Mouse (Mus musculus) heart, embryonic 13.5 days (tissue): ENCODE results near the gene Hapln2. TPM values are rescaled to one million over a fixed set of nuclear protein-coding genes. Genes with fewer than 3 reads are reported as not detected.

ENCODE experiments used
- ATAC-seq: fragments of 200-750 bp; cut with Nextera tagmentation; 2 replicates; pipeline ENCODE4 v1.8.0; 2017; ENCODE audit warnings: moderate TSS enrichment; ENCODE audit not compliant: insufficient number of reproducible peaks, low FRiP score, low TSS enrichment; ENCODE audit errors: extremely low read depth
- H3K27ac ChIP-seq: fragments of 300-500 bp; sonication (generic); replicated peaks from 2 replicates; pipeline ENCODE4 v1.5.1; 2015; ENCODE audit warnings: moderate library complexity, mild to moderate bottlenecking, inconsistent platforms
- H3K27me3 ChIP-seq: fragments of 300-500 bp; sonication (generic); replicated peaks from 2 replicates; pipeline ENCODE4 v1.6.1; 2015; ENCODE audit warnings: mild to moderate bottlenecking, inconsistent platforms
- H3K36me3 ChIP-seq: fragments of 300-500 bp; sonication (generic); 2 replicates; pipeline ENCODE4 v1.6.1; 2015; ENCODE audit warnings: mild to moderate bottlenecking, inconsistent platforms
- H3K4me1 ChIP-seq: fragments of 300-500 bp; sonication (generic); 2 replicates; pipeline ENCODE4 v1.6.1; 2015; ENCODE audit warnings: inconsistent platforms
- H3K4me2 ChIP-seq: fragments of 300-500 bp; sonication (generic); 2 replicates; pipeline ENCODE4 v1.6.1; 2015; ENCODE audit warnings: inconsistent platforms, mild to moderate bottlenecking, moderate library complexity
- H3K4me3 ChIP-seq: fragments of 300-500 bp; sonication (generic); 2 replicates; pipeline ENCODE4 v1.5.1; 2015; ENCODE audit warnings: moderate library complexity, mild to moderate bottlenecking, inconsistent platforms
- H3K9ac ChIP-seq: fragments of 300-500 bp; sonication (generic); 2 replicates; pipeline ENCODE4 v1.6.1; 2015; ENCODE audit warnings: inconsistent platforms, mild to moderate bottlenecking, moderate library complexity
- H3K9me3 ChIP-seq: fragments of 300-500 bp; sonication (generic); 2 replicates; pipeline ENCODE4 v1.6.1; 2016; ENCODE audit warnings: inconsistent platforms
- whole genome bisulfite sequencing: fragments of 180-500 bp; shearing (Covaris S2); methylation state at CpG from one replicate; pipeline ENCODE4 v1.1.7; 2015; ENCODE audit warnings: mixed read lengths; 5-methylcytosine and 5-hydroxymethylcytosine counted together
- polyA plus RNA-seq: library from polyadenylated mRNA; unstranded; fragments of >200 nt; fragmentation: Nextera tagmentation; extraction: Ambion mirVana; gene quantifications from 2 replicates; pipeline ENCODE4 v1.2.1, GENCODE M21; 2015

Hapln2 gene
- polyA plus RNA-seq, 1 experiment from 2014 or later = not detected

DNA sequence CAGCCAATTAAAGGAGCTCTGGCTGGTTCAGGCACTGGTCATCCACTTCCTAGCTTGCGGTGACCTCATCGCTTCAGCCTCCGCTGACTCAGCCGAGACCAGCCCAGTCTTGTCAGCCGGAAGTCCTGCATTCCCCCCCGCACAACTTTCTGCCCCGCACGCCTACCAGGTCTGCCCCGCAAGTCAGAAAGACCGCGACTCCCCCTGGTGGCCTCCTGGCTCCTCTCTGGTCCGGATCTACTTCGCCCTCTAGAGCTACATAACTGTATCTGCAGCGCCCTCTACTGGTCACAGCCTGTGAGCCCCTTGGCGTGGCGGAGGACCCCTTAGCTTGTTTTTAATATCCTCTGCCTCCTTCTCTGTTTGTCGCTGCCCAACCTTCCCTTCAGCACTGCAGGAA lies 40.5 kb downstream of the Hapln2 start:
- Histone ChIP-seq H3K4me3 (peak overlapping the region; percentile 46), H3K9me3 (no peaks in the 10 kb centered on the region), H3K36me3 (no peaks in the 10 kb centered on the region), H3K4me1 (peaks cover 65% of the 10 kb centered on the region), H3K9ac (peak overlapping the region; percentile 75), H3K27me3 (peaks cover 39% of the 10 kb centered on the region), H3K4me2 (peak overlapping the region; percentile 71), H3K27ac (peak overlapping the region; percentile 78)
- ATAC-seq = peak; percentile 66
- WGBS = under 1% methylated on average over 17 of the region's 17 CpGs

DNA sequence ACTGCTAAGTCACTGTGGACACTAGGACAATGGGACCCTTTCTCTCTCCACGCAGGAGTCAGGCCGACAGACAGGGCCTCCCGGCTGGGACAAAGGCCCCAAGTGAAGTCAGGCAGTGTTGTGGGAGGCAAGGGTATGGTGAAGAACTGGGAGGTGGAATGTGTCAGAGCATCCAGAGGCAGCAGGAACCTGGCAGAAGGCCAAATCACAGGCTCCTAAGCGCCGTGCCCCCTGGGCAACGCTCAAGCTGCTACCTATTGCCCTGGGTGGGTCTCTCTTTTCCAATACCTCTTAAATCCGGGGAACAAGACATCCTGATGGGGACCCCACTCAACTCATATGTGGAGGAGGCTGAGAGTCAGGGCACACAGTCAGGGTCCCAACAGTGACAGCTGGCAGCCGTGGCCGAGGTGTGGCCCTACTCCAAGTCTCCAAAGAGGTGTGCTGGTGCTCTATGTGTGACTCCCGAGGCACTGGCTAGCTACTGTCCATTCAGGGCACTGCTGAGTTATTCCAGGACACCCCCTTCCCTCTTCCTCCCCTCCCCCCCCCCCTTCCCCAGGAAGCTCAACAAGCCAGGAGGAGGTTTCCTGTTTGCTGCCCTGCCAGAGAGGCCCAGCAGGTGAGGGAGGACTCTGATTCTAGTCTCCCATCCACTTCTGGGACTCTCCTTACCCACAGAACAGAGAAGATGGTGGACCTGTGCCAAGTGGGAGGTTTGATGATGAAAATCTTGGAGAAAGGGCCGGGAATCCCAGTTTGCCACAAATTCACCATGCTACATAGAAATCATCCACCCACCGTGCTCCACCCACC lies 41.7 kb downstream of the Hapln2 start:
- Histone ChIP-seq H3K27me3 (peaks cover 28% of the 10 kb centered on the region), H3K9ac (peak overlapping the region; percentile 69), H3K4me3 (no peak overlapping the region), H3K36me3 (no peaks in the 10 kb centered on the region), H3K9me3 (no peaks in the 10 kb centered on the region), H3K4me1 (peaks cover 75% of the 10 kb centered on the region), H3K4me2 (peak overlapping the region; percentile 71), H3K27ac (peak overlapping the region; percentile 78)
- no peak for ATAC-seq
- 27% methylated on average over 12 of the region's 12 CpGs for WGBS

DNA sequence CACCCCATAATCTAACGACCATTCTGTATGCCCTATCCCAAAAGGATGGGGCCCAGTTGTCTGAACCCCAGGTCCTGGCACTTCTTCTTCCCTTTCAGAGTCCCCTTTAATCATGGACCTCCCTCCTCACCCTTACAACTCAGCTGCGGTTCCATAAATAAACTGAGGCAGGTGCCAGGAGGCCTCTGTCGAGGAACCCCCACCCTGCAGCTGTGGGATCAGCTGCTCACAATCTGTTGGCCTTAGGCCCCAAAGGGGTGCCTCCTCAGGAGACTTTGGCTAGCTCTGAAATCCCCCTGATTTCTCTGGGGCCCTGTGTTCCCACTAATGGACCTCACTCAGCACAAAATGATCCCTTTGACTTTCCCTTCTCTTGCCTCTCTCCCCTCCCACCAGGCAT lies 43.3 kb downstream of the Hapln2 start:
- Histone ChIP-seq H3K4me3 (no peak overlapping the region), H3K27me3 (peaks cover 12% of the 10 kb centered on the region), H3K4me1 (peaks cover 83% of the 10 kb centered on the region), H3K9me3 (no peaks in the 10 kb centered on the region), H3K36me3 (no peaks in the 10 kb centered on the region), H3K4me2 (peak overlapping the region; percentile 56; the same call in 1 of the 2 replicates), H3K27ac (peak overlapping the region; percentile 98), H3K9ac (peak overlapping the region; percentile 76)
- WGBS = 32% methylated on average over 3 of the region's 3 CpGs
- no peak for ATAC-seq

DNA sequence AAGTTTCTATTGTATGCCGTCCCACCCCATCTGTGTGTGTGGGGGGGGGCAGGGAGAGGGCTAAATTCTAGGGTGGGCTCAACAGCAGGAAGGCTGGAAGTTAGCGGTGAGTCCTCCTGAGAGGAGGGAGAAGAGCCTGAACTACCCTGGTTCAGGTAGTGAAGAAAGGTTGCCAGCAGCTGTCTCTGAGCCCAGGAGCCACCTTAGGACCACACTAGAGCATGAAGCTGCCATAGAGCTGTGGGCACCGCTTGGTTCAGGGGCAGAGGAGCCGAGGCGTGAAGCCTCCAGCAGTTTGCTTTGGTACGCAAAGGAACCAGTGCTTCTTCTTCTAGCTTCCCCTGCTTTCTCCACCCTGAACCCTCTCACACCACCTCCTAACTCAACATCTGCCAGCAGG lies 43.8 kb downstream of the Hapln2 start:
- WGBS = 53% methylated on average over 6 of the region's 6 CpGs
- H3K4me2 ChIP-seq = peak overlapping the region; percentile 56

DNA sequence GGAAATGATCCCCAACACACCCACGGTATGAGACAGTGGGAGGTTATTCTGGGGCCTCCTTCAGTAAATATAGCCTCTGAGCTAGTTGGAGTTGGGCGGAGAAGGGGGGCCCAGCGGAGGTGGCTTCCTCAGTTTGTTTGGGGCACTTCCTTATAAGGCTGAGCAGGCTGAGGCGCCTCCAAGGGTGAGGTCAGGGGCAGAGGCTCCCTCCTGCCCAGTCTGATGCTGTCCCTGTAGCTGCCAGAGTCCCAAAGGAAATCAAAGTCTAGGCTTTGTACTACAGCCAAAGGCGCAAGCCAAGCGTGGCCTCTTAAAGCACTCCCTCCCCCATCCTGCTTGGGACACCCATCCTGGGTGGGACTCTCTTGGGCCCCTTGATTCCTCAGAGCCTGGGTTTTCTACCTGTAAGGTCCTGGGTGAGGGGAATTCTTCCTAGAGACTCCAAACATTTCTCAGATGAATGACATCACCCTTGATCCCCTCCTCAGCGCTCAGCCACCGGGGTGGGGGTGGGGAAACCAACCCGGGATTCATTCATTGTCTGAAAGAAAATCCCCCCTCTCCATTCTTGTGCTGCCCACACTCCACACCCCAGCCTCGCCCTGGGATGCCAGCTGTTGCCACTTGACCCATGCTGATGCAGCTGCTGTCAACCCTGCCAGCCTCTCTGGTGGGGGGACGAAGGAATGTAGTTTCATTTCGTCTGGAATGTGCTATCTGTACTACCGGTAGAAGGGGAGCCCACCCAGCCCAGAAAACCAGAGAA lies 44.4 kb downstream of the Hapln2 start:
- Histone ChIP-seq H3K27ac (peak overlapping the region; percentile 98), H3K9ac (peak overlapping the region; percentile 76), H3K9me3 (no peaks in the 10 kb centered on the region), H3K4me2 (peak overlapping the region; percentile 56), H3K4me1 (peaks cover 79% of the 10 kb centered on the region), H3K36me3 (no peaks in the 10 kb centered on the region), H3K4me3 (peak overlapping the region; percentile 10), H3K27me3 (peaks cover under 1% of the 10 kb centered on the region; the same call in 1 of the 2 replicates)
- WGBS = 4% methylated on average over 13 of the region's 13 CpGs
- peak; percentile 34; the same call in 1 of the 2 replicates for ATAC-seq

More for the DNA sequence above, 43.8 kb downstream of the Hapln2 start:
- Histone ChIP-seq H3K9me3 (no peaks in the 10 kb centered on the region), H3K4me3 (peak overlapping the region; percentile 10; the same call in 1 of the 2 replicates), H3K4me1 (peaks cover 83% of the 10 kb centered on the region), H3K9ac (peak overlapping the region; percentile 76), H3K27ac (peak overlapping the region; percentile 98), H3K36me3 (no peaks in the 10 kb centered on the region), H3K27me3 (peaks cover 7% of the 10 kb centered on the region)
- ATAC-seq = no peak

DNA sequence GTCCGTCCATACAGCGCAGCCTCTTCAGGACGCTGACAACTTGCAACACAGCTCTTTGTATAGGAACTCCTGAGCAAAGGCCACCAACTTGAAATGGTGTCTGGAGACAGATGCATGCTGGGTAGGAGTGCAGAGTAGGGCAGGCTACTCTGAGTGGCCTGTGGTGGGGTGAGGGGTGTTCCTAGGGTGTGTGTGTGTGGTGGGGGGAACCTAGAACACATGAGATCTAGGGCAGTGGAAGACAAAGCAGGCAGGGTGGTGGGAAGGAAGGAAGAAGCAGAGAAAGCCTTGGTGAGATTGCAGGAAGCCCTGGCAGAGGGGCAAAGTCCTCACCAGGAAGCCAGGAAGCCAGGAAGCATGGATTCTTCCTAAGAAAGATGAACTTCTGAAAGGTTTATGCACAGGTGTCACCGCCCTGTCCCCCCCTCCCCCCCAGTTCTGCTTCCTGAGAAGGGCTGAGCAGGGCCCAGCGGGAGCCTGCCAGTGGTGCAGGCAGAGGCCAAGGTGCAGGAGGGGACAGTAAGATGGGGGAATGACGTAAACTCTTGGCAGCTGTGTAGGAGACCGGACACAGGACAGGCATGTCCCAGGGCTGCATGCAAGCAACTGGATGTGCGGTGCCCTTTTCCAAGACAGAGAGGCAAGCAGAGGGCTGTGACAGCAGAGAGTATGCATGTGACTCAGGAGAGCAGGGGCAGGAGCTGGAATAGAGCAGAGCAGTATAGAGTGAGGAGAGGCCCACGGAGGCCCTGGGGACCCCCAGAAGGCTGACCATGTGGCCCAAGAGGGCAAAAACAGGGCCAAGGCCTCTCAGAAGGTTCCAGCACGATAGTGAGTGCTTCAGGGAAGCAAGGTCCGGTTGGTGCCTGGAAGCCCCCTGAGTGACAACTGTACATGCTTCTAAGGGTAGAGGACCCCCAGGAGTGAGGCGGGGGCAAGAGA lies 45.2 kb downstream of the Hapln2 start:
- Histone ChIP-seq H3K4me3 (peak overlapping the region; percentile 10; the same call in 1 of the 2 replicates), H3K27me3 (no peaks in the 10 kb centered on the region)

DNA sequence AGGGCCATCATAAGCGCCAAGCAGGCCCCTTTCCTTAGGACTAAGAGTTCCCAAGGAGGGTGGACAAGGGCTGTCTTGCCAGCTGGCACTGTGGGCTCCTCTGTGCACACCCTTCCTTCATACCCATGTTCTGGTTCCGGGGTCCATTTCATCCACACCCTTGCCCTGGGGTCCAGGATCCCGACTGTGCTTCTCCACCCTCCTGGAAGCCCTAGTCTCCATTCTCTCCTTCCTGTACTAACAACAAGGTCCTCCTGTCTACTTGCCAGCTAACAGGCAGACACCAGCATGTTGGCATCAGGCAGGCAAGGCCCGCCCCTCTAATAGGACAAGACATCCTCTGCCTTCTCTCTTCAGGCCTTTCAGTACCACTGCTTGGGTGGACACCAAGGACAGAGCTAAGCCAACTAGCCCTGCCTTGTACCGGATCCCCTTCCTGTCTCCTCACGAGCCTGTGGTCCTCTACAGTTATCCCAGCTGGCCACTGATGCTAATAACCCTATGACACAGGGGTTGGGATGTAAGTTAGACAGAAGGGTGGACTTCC lies 46.1 kb downstream of the Hapln2 start:
- Histone ChIP-seq H3K36me3 (peaks cover 12% of the 10 kb centered on the region), H3K9me3 (no peaks in the 10 kb centered on the region), H3K4me3 (no peak overlapping the region), H3K4me1 (peaks cover 63% of the 10 kb centered on the region), H3K9ac (no peak overlapping the region), H3K27me3 (no peaks in the 10 kb centered on the region), H3K4me2 (no peak overlapping the region), H3K27ac (peak overlapping the region; percentile 98)
- no peak for ATAC-seq
- 70% methylated on average over 6 of the region's 6 CpGs for WGBS

More for the DNA sequence above, 45.2 kb downstream of the Hapln2 start:
- 24% methylated on average over 12 of the region's 12 CpGs for WGBS
- Histone ChIP-seq H3K36me3 (peaks cover 3% of the 10 kb centered on the region), H3K27ac (peak overlapping the region; percentile 98), H3K4me1 (peaks cover 70% of the 10 kb centered on the region), H3K9me3 (no peaks in the 10 kb centered on the region), H3K4me2 (peak overlapping the region; percentile 56), H3K9ac (peak overlapping the region; percentile 76)
- ATAC-seq = peak; percentile 33; the same call in 1 of the 2 replicates

DNA sequence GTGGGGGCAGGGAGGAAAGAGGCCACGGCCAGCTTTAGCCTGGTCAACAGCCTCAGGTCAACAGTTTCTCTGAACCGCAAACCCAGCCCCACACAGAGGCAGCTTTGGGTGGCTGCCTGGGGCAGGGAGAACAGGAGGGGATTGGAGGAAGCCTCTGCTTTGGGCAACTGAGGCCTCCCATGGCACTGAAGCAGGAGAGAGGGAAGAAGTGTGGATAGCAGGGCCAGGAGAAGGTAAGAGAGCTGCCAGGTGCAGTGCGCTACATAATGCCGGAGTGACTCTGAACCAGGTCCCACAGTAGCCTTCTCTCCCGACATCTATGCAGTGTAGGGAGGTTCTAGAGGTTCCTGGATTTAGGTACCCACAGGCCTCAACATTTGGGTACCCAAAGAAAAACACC lies 46.7 kb downstream of the Hapln2 start:
- Histone ChIP-seq H3K27ac (peak overlapping the region; percentile 98), H3K4me1 (peaks cover 57% of the 10 kb centered on the region), H3K9me3 (no peaks in the 10 kb centered on the region), H3K4me2 (no peak overlapping the region), H3K27me3 (no peaks in the 10 kb centered on the region), H3K36me3 (peaks cover 17% of the 10 kb centered on the region), H3K9ac (no peak overlapping the region), H3K4me3 (no peak overlapping the region)
- WGBS = 72% methylated on average over 5 of the region's 5 CpGs
- ATAC-seq = no peak

DNA sequence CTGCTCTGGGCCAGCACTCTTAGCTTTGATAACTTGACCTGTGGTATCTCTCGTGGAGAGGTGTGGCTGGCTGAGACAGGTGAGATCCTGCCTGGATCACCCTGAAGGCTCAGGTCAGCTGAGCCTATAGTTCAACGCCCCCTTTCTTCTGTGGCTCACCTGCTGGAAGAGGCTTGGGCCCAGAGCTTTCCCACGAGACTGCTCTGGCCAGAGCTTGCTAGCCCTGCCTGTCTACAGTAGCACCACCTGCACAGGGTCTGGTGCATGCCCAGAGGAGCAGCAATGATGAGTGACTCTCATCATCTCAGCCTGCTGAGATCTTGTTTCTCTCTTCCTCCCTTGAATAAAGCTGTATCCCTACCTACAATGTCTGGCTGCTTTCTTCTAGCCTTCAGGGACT lies 47.3 kb downstream of the Hapln2 start:
- WGBS = 51% methylated on average over 3 of the region's 3 CpGs
- Histone ChIP-seq H3K36me3 (peaks cover 24% of the 10 kb centered on the region), H3K27me3 (no peaks in the 10 kb centered on the region), H3K27ac (no peak overlapping the region), H3K4me3 (no peak overlapping the region), H3K4me1 (peaks cover 51% of the 10 kb centered on the region), H3K9ac (0 out of 2 replicates have a peak overlapping the region, but pooled peaks have one; percentile 24), H3K9me3 (no peaks in the 10 kb centered on the region), H3K4me2 (no peak overlapping the region)
- no peak for ATAC-seq

DNA sequence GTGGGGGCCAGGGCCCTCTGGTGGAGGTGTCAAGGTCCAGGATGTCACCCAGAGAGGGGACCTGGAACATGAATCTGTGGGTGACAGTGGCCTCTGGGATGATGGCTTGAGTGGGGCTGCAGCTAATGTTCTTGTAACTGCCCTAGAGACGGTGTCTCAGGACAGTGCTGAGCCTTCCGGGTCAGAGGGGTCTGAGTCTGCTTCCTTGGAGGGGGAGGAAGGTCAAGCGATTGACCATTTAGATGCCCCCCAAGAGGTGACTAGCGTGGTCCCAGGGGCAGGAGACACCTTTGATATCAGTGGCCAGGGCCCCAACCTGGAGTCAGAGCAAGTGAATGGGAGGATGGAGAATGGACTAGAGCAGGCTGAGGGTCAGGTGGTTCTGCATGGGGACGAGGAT lies 47.9 kb downstream of the Hapln2 start:
- H3K27me3 ChIP-seq = no peaks in the 10 kb centered on the region
- H3K4me1 ChIP-seq = peaks cover 48% of the 10 kb centered on the region
- H3K4me3 ChIP-seq = no peak overlapping the region
- H3K36me3 ChIP-seq = peaks cover 30% of the 10 kb centered on the region
- no peak for ATAC-seq
- H3K27ac ChIP-seq = no peak overlapping the region
- H3K9ac ChIP-seq = no peak overlapping the region
- H3K9me3 ChIP-seq = no peaks in the 10 kb centered on the region
- WGBS = 82% methylated on average over 5 of the region's 5 CpGs
- no peak overlapping the region for H3K4me2 ChIP-seq
